Mouse (Mus musculus) kidney, postnatal 0 days (tissue): ENCODE measurements around the gene Olfr538. TPM values are rescaled to one million over a fixed set of nuclear protein-coding genes. Genes with fewer than 3 reads are reported as not detected.
"Not testable (repeated sequence)": the region's sequence is repeated elsewhere in the genome, so short reads cannot be mapped to it uniquely, and the experiment has no call there.

Experiments used
- ATAC-seq: fragments of 200-750 bp; cut with Nextera tagmentation; replicated peaks from 2 replicates; pipeline ENCODE4 v1.8.0; 2017; ENCODE audit warnings: low read depth, moderate number of reproducible peaks, moderate TSS enrichment, moderate library complexity; ENCODE audit not compliant: low FRiP score
- DNase-seq: peaks from one replicate; pipeline ENCODE4 v3.0.0-alpha.2; 2016; ENCODE audit warnings: low spot score
- H3K27ac ChIP-seq: fragments of 300-500 bp; sonication (generic); 2 replicates; pipeline ENCODE4 v1.5.1; 2014; ENCODE audit warnings: mild to moderate bottlenecking
- H3K27me3 ChIP-seq: fragments of 300-500 bp; sonication (generic); 2 replicates; pipeline ENCODE4 v1.6.1; 2014; ENCODE audit warnings: low read length, mixed read lengths; ENCODE audit not compliant: insufficient read depth
- H3K36me3 ChIP-seq: fragments of 300-500 bp; sonication (generic); 2 replicates; pipeline ENCODE4 v1.6.1; 2014; ENCODE audit warnings: low read length, mixed read lengths; ENCODE audit not compliant: insufficient read depth
- H3K4me1 ChIP-seq: fragments of 300-500 bp; sonication (generic); replicated peaks from 2 replicates; pipeline ENCODE4 v1.6.1; 2014; ENCODE audit warnings: antibody characterized with exemption, low read length, mixed read lengths; ENCODE audit not compliant: insufficient read depth
- H3K4me2 ChIP-seq: fragments of 300-500 bp; sonication (generic); 2 replicates; pipeline ENCODE4 v1.6.1; 2014; ENCODE audit warnings: mild to moderate bottlenecking, low read length, moderate library complexity, mixed read lengths
- H3K4me3 ChIP-seq: fragments of 300-500 bp; sonication (generic); replicated peaks from 2 replicates; pipeline ENCODE4 v1.5.1; 2014; ENCODE audit warnings: low read depth, low read length
- H3K9ac ChIP-seq: fragments of 300-500 bp; sonication (generic); 2 replicates; pipeline ENCODE4 v1.6.1; 2014; ENCODE audit warnings: low read depth, low read length
- H3K9me3 ChIP-seq: fragments of 300-500 bp; sonication (generic); replicated peaks from 2 replicates; pipeline ENCODE4 v1.6.1; 2016; ENCODE audit warnings: low read length, inconsistent platforms, mixed read lengths
- CTCF ChIP-seq: IDR thresholded peaks from 2 replicates; pipeline ENCODE4 v1.5.1; 2016; ENCODE audit warnings: antibody characterized with exemption, low read depth, mild to moderate bottlenecking, moderate library complexity
- WGBS: fragments of 180-500 bp; shearing (Covaris S2); extraction: QIAGEN DNeasy Blood & Tissue Kit; methylation state at CpG from one replicate; pipeline ENCODE4 v1.1.7; 2014; 5-methylcytosine and 5-hydroxymethylcytosine counted together
- polyA plus RNA-seq: library from polyadenylated mRNA; unstranded; fragments of >200 nt; fragmentation: Nextera tagmentation; extraction: Ambion mirVana; gene quantifications from 2 replicates; pipeline ENCODE4 v1.2.1, GENCODE M21; 2015

The Olfr538 gene
- not detected in 2 replicates for polyA plus RNA-seq

DNA sequence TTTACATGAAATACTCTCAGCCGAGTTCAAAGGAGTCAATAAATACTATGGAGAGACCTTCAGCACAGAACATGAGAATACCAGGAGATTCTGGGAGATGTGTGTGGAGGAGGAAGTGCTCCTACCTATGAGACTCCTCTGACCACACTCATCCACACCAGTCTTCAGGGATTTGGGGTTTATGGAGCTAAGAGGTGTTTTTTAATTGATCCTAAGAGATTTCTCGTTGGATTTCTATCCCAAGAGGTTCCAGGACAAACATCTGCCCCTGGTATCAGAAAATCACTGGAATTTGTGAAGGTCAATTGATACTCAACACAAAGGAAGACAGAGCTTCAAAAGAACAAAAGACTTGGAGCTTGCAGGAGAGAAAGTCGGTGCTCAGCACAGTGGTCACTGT is at the start of gene Olfr538:
TSS of gene Olfr538 (plus strand) at position 301 of the 400 bp plus-strand sequence.
- DNase-seq = no peak

DNA sequence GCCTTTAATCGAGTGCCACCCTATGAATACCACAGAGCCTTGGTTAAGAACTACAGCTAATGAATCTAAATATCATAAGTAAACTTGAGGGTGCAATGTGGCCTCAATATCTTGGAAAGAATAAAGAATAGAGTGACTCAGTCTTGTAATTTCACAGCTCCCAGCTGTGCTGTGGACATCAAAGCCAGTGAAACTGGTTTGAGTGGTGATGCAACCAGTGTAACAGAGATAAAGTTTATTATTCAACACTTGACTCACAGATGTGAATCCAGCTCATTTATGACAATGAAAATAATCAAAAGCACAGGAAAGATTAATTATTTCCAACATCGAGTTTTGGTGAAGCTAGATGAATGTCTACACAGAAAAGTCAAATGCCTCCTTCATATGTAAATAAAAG is 27.9 kb upstream of the Olfr538 start:
- no peak for ATAC-seq
- no peak overlapping the region for H3K4me2 ChIP-seq

More for the DNA sequence above, at the start of gene Olfr538:
- no peak within 1 kb of the TSS for H3K4me2 ChIP-seq
- no peaks in the 10 kb centered on the region for H3K4me1 ChIP-seq
- ATAC-seq = no peak
- H3K4me3 ChIP-seq = no peak within 1 kb of the TSS
- 52% methylated on average over 3 of the region's 3 CpGs for WGBS
- no peak within 1 kb of the TSS for H3K27ac ChIP-seq
- H3K36me3 ChIP-seq = no peaks in the 10 kb centered on the region
- no peaks in the 10 kb centered on the region for H3K27me3 ChIP-seq
- TF ChIP-seq CTCF = no peak
- no peak within 1 kb of the TSS for H3K9ac ChIP-seq
- H3K9me3 ChIP-seq = no peaks in the 10 kb centered on the region

DNA sequence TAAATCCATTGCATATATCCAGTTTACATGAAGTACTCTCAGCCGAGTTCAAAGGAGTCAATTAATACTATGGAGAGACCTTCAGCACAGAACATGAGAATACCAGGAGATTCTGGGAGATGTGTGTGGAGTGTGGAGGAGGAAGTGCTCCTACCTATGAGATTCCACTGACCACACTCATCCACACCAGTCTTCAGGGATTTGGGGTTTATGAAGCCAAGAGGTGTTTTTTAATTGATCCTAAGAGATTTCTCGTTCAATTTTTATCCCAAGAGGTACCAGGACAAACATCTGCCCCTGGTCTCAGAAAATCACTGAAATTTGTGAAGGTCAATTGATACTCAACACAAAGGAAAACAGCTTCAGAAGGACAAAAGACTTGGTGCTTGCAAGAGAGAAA is 33.3 kb downstream of the Olfr538 start, which contains the start of gene Olfr46:
TSS of gene Olfr46 (plus strand) at position 301 of the 400 bp plus-strand sequence.
- not testable (repeated sequence) for H3K9ac ChIP-seq, DNase-seq, H3K36me3 ChIP-seq, H3K4me2 ChIP-seq, H3K27me3 ChIP-seq, ATAC-seq, H3K27ac ChIP-seq, H3K9me3 ChIP-seq, H3K4me1 ChIP-seq, H3K4me3 ChIP-seq
- 72% methylated on average over 2 of the region's 2 CpGs for WGBS

More for the DNA sequence above, 27.9 kb upstream of the Olfr538 start:
- no peak for DNase-seq
- WGBS = 87% methylated on average over 2 of the region's 2 CpGs
- Histone ChIP-seq H3K36me3 (no peaks in the 10 kb centered on the region), H3K27ac (no peak overlapping the region), H3K4me1 (no peaks in the 10 kb centered on the region), H3K9ac (no peak overlapping the region), H3K4me3 (no peak overlapping the region), H3K27me3 (no peaks in the 10 kb centered on the region), H3K9me3 (no peaks in the 10 kb centered on the region)
- no peak for TF ChIP-seq CTCF

Other genes starting within 250 kb of the Olfr538 start
- gene Olfr525, start 247.0 kb upstream of the Olfr538 start, polyA plus RNA-seq = not detected in 2 replicates
- gene Olfr527, start 233.9 kb upstream of the Olfr538 start, polyA plus RNA-seq = not detected in 2 replicates
- gene Olfr60, start 206.2 kb upstream of the Olfr538 start, polyA plus RNA-seq = not detected in 2 replicates
- gene Olfr530, start 191.6 kb upstream of the Olfr538 start, polyA plus RNA-seq = not detected in 2 replicates
- not detected in 2 replicates for gene Olfr531, start 165.0 kb upstream of the Olfr538 start, polyA plus RNA-seq
- not detected in 2 replicates for gene Olfr532, start 146.2 kb upstream of the Olfr538 start, polyA plus RNA-seq
- not detected in 2 replicates for gene Olfr533, start 104.5 kb upstream of the Olfr538 start, polyA plus RNA-seq
- not detected in 2 replicates for gene Olfr535, start 83.7 kb upstream of the Olfr538 start, polyA plus RNA-seq
- gene Olfr536, start 60.5 kb upstream of the Olfr538 start, polyA plus RNA-seq = not detected in 2 replicates
- gene Olfr46, start 33.4 kb downstream of the Olfr538 start, polyA plus RNA-seq = 0.01 TPM in 1 of 2 replicates, not detected in the other
- gene Olfr61, start 61.1 kb downstream of the Olfr538 start, polyA plus RNA-seq = not detected in 2 replicates
- not detected in 2 replicates for gene Olfr53, start 78.6 kb downstream of the Olfr538 start, polyA plus RNA-seq
- gene Olfr539, start 92.0 kb downstream of the Olfr538 start, polyA plus RNA-seq = not detected in 2 replicates
- gene Olfr45, start 114.1 kb downstream of the Olfr538 start, polyA plus RNA-seq = not detected in 2 replicates
- gene Olfr541, start 129.4 kb downstream of the Olfr538 start, polyA plus RNA-seq = not detected in 2 replicates
- gene Cyp2e1, start 195.9 kb downstream of the Olfr538 start, polyA plus RNA-seq = 4.4 and 6.2 TPM in 2 replicates
- not detected in 2 replicates for gene Syce1, start 220.0 kb downstream of the Olfr538 start, polyA plus RNA-seq